Mouse (Mus musculus): ENCODE measurements at regions not wholly inside any gene's neighbourhood (a gene's known extent, or its start where the extent isn't known, plus 50 kb on each side); places are given as distances from the start of the nearest gene placed in this dataset.
A peak's percentile ranks its signal among the peaks of the same experiment; 100 is the strongest.

DNA sequence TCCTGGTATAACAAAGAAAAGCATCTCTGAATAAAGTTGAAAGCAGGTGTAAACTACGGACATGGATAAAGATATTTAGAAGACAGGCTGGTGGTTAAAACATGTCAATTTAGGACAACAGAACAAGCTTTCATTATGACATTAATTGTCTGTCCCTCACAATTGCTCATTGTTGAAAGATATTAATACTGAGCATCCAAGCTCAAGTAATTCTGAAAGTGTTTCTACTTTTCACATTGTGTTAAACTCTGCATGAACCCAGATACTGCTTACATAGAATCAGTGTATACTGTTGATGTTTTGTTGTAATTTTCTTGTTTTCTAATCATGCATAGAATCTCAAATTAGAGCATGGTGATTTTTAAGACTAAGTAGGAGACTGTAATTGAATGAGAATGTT lies 614.7 kb upstream of the Lingo2 start:
- intact Hi-C loops (cut with DNase I): no loop called here
- no peak for DNase-seq (ENCODE audit: extremely low spot score in 1 of 2, low spot score in 2 of 2)

DNA sequence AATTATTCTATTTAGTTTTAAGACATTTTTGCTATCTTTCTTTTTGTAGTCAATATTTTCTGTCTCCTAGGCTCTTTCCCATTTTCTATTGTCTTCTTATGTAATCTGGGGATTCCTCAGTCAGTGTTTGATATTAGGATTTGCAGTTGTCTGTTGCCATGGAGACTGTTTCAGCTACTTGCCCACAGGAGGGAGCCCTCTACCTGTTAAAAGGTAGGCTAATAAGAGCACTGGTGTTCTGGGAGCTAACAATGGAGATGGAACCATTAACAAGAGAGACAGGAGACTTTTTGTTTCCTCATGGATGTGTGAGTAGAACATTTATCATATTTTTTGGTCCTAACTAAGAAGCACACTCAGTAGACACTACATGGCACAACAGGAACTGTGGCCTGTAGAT lies 608.7 kb upstream of the Lingo2 start:
- intact Hi-C loops (cut with DNase I): no loop called here
- no peak for DNase-seq (ENCODE audit: extremely low spot score in 1 of 2, low spot score in 2 of 2)

DNA sequence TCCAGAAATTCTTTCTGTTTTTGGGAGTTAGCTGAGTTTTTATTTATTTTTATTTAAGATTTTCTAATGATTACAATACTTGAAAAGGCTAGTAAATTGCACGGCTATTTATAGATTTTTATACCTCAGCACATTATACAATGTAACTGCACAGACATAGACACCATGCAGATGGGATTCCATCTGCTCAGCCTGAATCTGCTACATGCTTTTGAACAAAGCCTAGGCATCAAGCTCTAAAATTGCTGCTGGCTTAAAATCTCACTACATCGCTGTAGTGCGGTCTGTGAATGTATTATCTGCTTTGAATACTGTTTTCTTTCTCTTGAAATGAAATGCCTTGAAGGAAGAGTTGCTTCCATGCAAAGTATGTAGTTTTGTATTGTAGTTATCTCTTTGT lies 594.5 kb upstream of the Lingo2 start:
- peak in 1 of 2 experiments; percentile 40 for DNase-seq (ENCODE audit: extremely low spot score in 1 of 2, low spot score in 2 of 2)
- intact Hi-C loops (cut with DNase I): no loop called here

DNA sequence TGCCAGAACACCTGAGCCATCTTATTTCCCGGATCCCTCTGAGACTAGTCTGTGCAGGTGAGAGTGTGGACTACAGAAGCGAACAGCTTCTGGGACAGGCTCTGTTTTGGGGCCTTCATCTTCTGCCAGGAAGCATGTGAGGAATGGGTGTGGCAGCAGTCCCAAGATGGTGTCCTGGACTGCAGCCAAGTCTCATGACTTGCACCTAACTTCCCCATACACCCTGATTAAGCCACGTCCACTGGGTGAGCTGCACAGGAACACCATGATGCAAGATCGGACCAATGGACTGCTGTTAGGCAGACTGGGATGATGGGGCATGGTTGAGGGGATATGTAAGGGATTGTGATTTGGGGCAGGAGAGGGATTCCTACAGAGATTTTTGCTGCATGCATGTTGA lies 556.2 kb upstream of the Lingo2 start:
- intact Hi-C loops (cut with DNase I): no loop called here
- DNase-seq (ENCODE audit: extremely low spot score in 1 of 2, low spot score in 2 of 2): peak in 1 of 2 experiments; percentile 16

Measured in left cerebral cortex, postnatal 10 days (tissue).